Mouse (Mus musculus) heart, embryonic 14.5 days (tissue): ENCODE measurements around the gene Smim27. TPM values are rescaled to one million over a fixed set of nuclear protein-coding genes. Genes with fewer than 3 reads are reported as not detected.

ENCODE experiments used
- ATAC-seq: fragments of 200-750 bp; cut with Nextera tagmentation; 2 replicates; pipeline ENCODE4 v1.8.0; 2017; ENCODE audit warnings: low read depth, moderate TSS enrichment; ENCODE audit not compliant: insufficient number of reproducible peaks, insufficient read depth, low FRiP score
- H3K27ac ChIP-seq, 2 experiments: fragments of 200-500 bp in 1 of 2; fragments of 300-500 bp in 1 of 2; sonication (generic) in 1 of 2; replicated peaks in 1 of 2; 2 replicates each; pipeline ENCODE4 v1.5.1; 2012 to 2014; ENCODE audit warnings: low read depth in 2 of 2, low read length in 2 of 2, control low read depth in 1 of 2, mild to moderate bottlenecking in 1 of 2, mixed read lengths in 1 of 2; ENCODE audit not compliant: control insufficient read depth in 1 of 2, insufficient read depth in 1 of 2
- H3K27me3 ChIP-seq: fragments of 300-500 bp; sonication (generic); 2 replicates; pipeline ENCODE4 v1.6.1; 2014; ENCODE audit warnings: mild to moderate bottlenecking, low read length, control low read depth; ENCODE audit not compliant: control insufficient read depth, insufficient read depth
- H3K36me3 ChIP-seq: fragments of 300-500 bp; sonication (generic); 2 replicates; pipeline ENCODE4 v1.6.1; 2014; ENCODE audit warnings: mild to moderate bottlenecking, control low read depth, low read length, mixed read lengths; ENCODE audit not compliant: control insufficient read depth, insufficient read depth
- H3K4me1 ChIP-seq, 2 experiments: fragments of 200-500 bp in 1 of 2; fragments of 300-500 bp in 1 of 2; sonication (generic) in 1 of 2; 2 replicates each; pipeline ENCODE4 v1.6.1; 2012 to 2014; ENCODE audit warnings: low read length in 2 of 2, control low read depth in 1 of 2, mixed read lengths in 1 of 2; ENCODE audit not compliant: control insufficient read depth in 2 of 2, insufficient read depth in 2 of 2
- H3K4me2 ChIP-seq: fragments of 300-500 bp; sonication (generic); 2 replicates; pipeline ENCODE4 v1.6.1; 2014; ENCODE audit warnings: mild to moderate bottlenecking, low read length
- H3K4me3 ChIP-seq, 2 experiments: fragments of 200-500 bp in 1 of 2; fragments of 300-500 bp in 1 of 2; sonication (generic) in 1 of 2; 2 replicates each; pipeline ENCODE4 v1.5.1; 2012 to 2014; ENCODE audit warnings: low read length in 2 of 2, mild to moderate bottlenecking in 2 of 2, control low read depth in 1 of 2, low read depth in 1 of 2, moderate library complexity in 1 of 2; ENCODE audit not compliant: control insufficient read depth in 1 of 2, insufficient read depth in 1 of 2
- H3K9ac ChIP-seq: fragments of 300-500 bp; sonication (generic); 2 replicates; pipeline ENCODE4 v1.6.1; 2014; ENCODE audit warnings: mild to moderate bottlenecking, low read length
- H3K9me3 ChIP-seq: fragments of 300-500 bp; sonication (generic); 2 replicates; pipeline ENCODE4 v1.6.1; 2016; ENCODE audit warnings: low read length, control low read depth; ENCODE audit not compliant: control insufficient read depth
- WGBS: fragments of 180-500 bp; shearing (Covaris S2); extraction: QIAGEN DNeasy Blood & Tissue Kit; methylation state at CpG from one replicate; pipeline ENCODE4 v1.1.7; 2014; 5-methylcytosine and 5-hydroxymethylcytosine counted together
- polyA plus RNA-seq: library from polyadenylated mRNA; unstranded; fragments of >200 nt; fragmentation: Nextera tagmentation; extraction: Ambion mirVana; gene quantifications from 2 replicates; pipeline ENCODE4 v1.2.1, GENCODE M21; 2014

Smim27 gene
- polyA plus RNA-seq: 39.3 and 47.1 TPM in 2 replicates

DNA sequence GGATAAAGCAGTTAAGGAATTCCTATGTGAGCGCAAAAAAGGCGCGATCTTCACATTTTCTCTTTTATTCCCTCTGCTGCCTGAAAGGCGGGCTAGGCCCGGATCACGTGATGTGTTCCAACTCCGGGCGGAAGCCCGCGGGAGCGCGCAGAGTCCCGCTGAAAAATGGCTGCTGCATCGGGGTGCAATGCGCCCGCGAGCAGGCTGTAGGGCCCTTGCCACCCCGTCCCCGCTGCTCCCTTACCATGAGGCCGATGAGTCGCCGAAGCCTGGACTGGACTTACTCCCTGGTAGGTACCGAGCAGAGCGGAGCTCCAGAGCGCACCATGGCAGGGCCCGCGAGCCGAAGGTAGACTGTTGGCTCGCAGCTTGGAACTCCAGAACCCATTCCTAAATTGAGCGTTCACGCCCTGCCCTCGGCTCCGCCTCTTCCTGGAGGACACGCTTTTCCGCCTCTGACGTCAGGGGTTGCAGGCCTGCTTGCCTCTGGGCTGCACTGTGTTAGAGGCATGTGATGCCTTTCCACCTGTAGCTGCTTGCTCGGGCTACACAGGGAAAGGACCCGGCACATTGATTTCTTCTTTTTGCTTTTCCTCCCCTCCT, at the start of gene Smim27, which contains the start of gene Topors:
Gene Smim27, plus strand, starts transcription at position 150 of the 603 bp plus-strand sequence.
Gene Topors, minus strand, starts transcription at position 421 of the 603 bp plus-strand sequence.
- Histone ChIP-seq H3K9ac (peak within 1 kb of the TSS; percentile 98), H3K36me3 (peaks cover 54% of the 10 kb centered on the region), H3K9me3 (no peaks in the 10 kb centered on the region), H3K27ac (peak within 1 kb of the TSS; percentile 99 to 100), H3K4me3 (peak within 1 kb of the TSS; percentile 91 to 99), H3K27me3 (no peaks in the 10 kb centered on the region), H3K4me2 (peak within 1 kb of the TSS; percentile 91), H3K4me1 (peaks cover 10 to 14% of the 10 kb centered on the region in 2 experiments)
- ATAC-seq: peak; percentile 95
- under 1% methylated on average over 38 of the region's 38 CpGs for WGBS

- peaks cover 2% of the 10 kb centered on the region in 2 experiments; a peak in 1 of 4 replicates for H3K4me1 ChIP-seq
- peaks cover 33% of the 10 kb centered on the region for H3K36me3 ChIP-seq
- H3K4me3 ChIP-seq: no peak overlapping the region; a peak in 1 of 4 replicates
- no peaks in the 10 kb centered on the region for H3K9me3 ChIP-seq
- H3K27ac ChIP-seq: no peak overlapping the region
- WGBS: 14% methylated on average over 12 of the region's 12 CpGs
- no peak for ATAC-seq
- H3K9ac ChIP-seq: peak overlapping the region; percentile 34
- H3K27me3 ChIP-seq: no peaks in the 10 kb centered on the region
- H3K4me2 ChIP-seq: peak overlapping the region; percentile 50
Observed at GRCm38 (mm10) chr4:40220437-40220836, 48.9 kb upstream of the Smim27 start.

DNA sequence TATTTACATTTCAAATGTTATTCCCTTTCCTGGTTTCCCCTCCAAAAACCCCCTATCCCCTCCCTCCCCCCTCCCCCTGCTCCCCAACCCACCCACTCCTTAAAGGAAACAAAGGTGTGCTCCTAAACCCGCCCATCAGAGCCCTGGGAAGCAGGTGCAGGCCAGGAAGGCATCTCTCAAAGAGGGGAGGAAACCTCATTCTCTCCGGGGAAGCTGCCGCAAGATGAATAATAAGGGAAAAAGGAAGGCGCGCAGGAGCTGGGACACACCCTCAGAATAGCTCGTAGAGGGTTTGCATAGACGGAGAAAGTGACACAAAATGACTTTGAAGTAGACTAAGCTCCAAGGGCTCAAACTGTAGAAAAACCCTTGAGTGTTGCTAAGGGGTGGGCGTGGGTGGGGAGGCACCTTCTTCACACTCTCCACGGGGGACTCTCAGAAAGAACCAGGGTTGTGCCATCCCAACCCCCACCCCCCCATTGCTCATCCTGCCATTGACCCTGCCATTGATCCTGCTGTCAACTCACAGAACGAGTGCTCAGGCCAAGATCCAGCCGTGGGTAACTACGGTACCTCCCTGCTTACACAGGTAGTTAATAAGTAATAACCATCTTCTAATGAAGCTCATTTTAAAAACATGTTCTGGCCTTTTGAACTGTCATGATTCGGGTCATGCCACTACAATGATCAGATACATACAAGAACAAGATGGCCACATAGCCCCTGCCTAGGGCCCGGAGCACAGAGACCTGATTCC, 48.2 kb upstream of the Smim27 start:
- Histone ChIP-seq H3K4me3 (no peak overlapping the region), H3K27me3 (no peaks in the 10 kb centered on the region), H3K36me3 (peaks cover 34% of the 10 kb centered on the region), H3K9me3 (no peaks in the 10 kb centered on the region), H3K27ac (no peak overlapping the region), H3K4me1 (peaks cover 2% of the 10 kb centered on the region in 2 experiments; a peak in 1 of 4 replicates), H3K9ac (no peak overlapping the region; the same call in 1 of the 2 replicates), H3K4me2 (peak overlapping the region; percentile 50)
- 35% methylated on average over 14 of the region's 14 CpGs for WGBS
- ATAC-seq: no peak

GRCm38 (mm10) chr4:40221876-40222585, 47.3 kb upstream of the Smim27 start:
- no peak for ATAC-seq
- no peak overlapping the region for H3K4me3 ChIP-seq
- peaks cover 2% of the 10 kb centered on the region in 2 experiments; a peak in 1 of 4 replicates for H3K4me1 ChIP-seq
- no peak overlapping the region for H3K9ac ChIP-seq
- no peaks in the 10 kb centered on the region for H3K27me3 ChIP-seq
- 42% methylated on average over 21 of the region's 21 CpGs for WGBS
- H3K9me3 ChIP-seq: no peaks in the 10 kb centered on the region
- H3K36me3 ChIP-seq: peaks cover 36% of the 10 kb centered on the region; the same call in 1 of the 2 replicates
- H3K27ac ChIP-seq: no peak overlapping the region
- H3K4me2 ChIP-seq: no peak overlapping the region

GRCm38 (mm10) chr4:40226095-40226494, 43.3 kb upstream of the Smim27 start:
- no peaks in the 10 kb centered on the region for H3K4me1 ChIP-seq
- H3K27me3 ChIP-seq: no peaks in the 10 kb centered on the region
- H3K9me3 ChIP-seq: no peaks in the 10 kb centered on the region
- no peak overlapping the region for H3K9ac ChIP-seq
- no peak overlapping the region for H3K4me3 ChIP-seq
- no peak overlapping the region for H3K27ac ChIP-seq
- H3K36me3 ChIP-seq: peaks cover 28% of the 10 kb centered on the region; the same call in 1 of the 2 replicates
- no peak for ATAC-seq
- 65% methylated on average over 5 of the region's 5 CpGs for WGBS
- H3K4me2 ChIP-seq: no peak overlapping the region

GRCm38 (mm10) chr4:40227131-40227530, 42.2 kb upstream of the Smim27 start:
- WGBS: 81% methylated on average over 11 of the region's 11 CpGs
- Histone ChIP-seq H3K4me2 (no peak overlapping the region), H3K9me3 (no peaks in the 10 kb centered on the region), H3K27me3 (no peaks in the 10 kb centered on the region), H3K4me1 (no peaks in the 10 kb centered on the region), H3K36me3 (peaks cover 24% of the 10 kb centered on the region; the same call in 1 of the 2 replicates), H3K27ac (no peak overlapping the region), H3K4me3 (no peak overlapping the region), H3K9ac (no peak overlapping the region)
- ATAC-seq: no peak

GRCm38 (mm10) chr4:40227886-40228285, 41.5 kb upstream of the Smim27 start:
- H3K4me3 ChIP-seq: no peak overlapping the region
- no peaks in the 10 kb centered on the region for H3K27me3 ChIP-seq
- H3K36me3 ChIP-seq: peaks cover 24% of the 10 kb centered on the region; the same call in 1 of the 2 replicates
- 82% methylated on average over 7 of the region's 7 CpGs for WGBS
- H3K9ac ChIP-seq: no peak overlapping the region
- no peak overlapping the region for H3K4me2 ChIP-seq
- H3K4me1 ChIP-seq: no peaks in the 10 kb centered on the region
- no peaks in the 10 kb centered on the region for H3K9me3 ChIP-seq
- no peak for ATAC-seq
- no peak overlapping the region for H3K27ac ChIP-seq
